Mouse (Mus musculus): ENCODE results near the gene Vsig2. TPM values are rescaled to one million over a fixed set of nuclear protein-coding genes. Genes with fewer than 3 reads are reported as not detected.

Vsig2 gene
- polyA plus RNA-seq (2015; fragmentation: Nextera tagmentation; extraction: Ambion mirVana): 0.92 and 1.1 TPM in 2 replicates

DNA sequence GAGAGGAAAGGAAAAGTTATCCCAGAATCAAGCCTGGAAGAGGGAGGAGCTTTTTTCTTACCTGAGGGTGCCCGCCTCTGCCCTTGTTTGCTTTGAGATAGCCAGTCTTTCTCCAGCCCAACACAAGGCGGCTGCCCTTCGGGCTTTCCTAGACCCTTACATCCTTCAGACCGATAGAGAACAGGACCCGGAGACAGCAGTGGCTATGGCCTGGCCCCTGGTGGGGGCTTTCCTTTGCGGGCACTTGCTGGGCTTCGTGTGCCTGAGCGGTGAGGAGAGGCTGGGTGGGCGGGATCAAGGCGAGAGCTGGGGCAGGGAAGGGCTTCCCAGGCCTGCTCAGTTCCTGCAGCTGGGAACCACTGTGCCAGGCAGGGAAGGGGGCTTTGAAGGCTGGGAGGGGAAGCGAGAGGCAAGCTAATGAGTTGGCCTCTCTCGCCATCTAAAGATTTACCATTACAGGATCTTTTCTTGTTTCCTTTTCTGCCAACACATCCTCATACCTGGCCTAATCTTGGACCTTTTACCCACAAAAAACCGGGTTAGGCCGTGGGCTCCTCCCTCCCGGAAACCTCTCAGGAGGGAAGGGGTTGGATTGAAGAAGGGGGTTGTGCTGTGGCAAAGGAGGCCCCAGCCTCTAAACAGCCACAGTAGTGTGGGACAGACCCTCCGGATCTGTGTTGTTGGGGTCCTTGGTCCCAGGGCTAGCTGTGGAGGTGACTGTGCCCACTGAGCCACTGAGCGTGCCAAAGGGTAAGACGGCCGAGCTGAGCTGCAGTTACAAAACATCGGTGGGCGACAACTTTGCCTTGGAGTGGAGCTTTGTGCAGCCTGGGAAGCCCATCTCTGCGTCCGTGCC lies at the start of gene Vsig2:
Gene Vsig2, plus strand, starts transcription at position 86 of the 856 bp plus-strand sequence.
- Histone ChIP-seq H3K27ac (ENCODE audit: low read depth, low read length) (no peak within 1 kb of the TSS), H3K27me3 (replicated peaks; ENCODE audit: control insufficient read depth, insufficient read depth, low read length) (peaks cover under 1% of the 10 kb centered on the region; the same call in 1 of the 2 replicates), H3K9me3 (ENCODE audit: control insufficient read depth, low read length) (no peaks in the 10 kb centered on the region), H3K4me3 (ENCODE audit: low read length) (no peak within 1 kb of the TSS), H3K36me3 (ENCODE audit: control insufficient read depth, insufficient read depth, low read length) (peaks cover 2% of the 10 kb centered on the region; the same call in 1 of the 2 replicates), H3K4me2 (ENCODE audit: low read length) (no peak within 1 kb of the TSS), H3K4me1 (ENCODE audit: control insufficient read depth, insufficient read depth, low read depth, low read length) (no peaks in the 10 kb centered on the region; the same call in 1 of the 2 replicates), H3K9ac (ENCODE audit: low read depth, low read length) (no peak within 1 kb of the TSS)
- WGBS: 52% methylated on average over 23 of the region's 23 CpGs
- no peak for ATAC-seq

DNA sequence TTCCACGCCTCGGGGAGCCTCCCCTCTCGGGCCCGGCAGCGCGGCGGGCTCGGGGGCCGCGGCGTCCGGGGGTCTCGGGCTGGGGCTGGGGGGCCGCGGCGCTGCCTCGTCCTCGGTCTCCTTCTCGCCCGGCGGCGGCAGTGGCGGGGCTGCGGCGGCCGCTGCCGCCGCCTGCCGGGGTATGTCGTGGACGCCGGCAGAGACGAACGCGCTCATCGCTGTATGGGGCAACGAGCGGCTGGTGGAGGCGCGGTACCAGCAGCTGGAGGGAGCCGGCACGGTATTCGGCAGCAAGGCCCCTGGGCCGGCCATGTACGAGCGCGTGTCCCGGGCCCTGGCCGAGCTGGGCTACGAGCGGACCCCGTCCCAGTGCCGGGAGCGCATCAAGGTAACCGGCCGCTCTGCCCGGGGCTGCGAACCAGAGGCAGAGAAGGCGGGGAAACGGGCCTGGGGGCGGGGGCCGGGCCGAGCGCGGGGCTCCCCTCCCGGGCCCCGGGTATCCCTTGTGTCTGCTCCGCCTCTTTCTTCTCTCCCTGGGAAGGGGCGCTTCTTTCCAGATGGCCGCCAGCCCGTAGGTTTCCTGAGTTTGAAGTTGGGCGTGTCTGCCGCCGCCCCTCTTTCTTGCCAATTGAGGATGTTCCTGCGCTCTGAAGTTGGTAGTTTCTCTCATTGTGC lies 49.5 kb upstream of the Vsig2 start:
- H3K27ac ChIP-seq (ENCODE audit: low read depth, low read length): peak overlapping the region; percentile 100
- H3K4me3 ChIP-seq (ENCODE audit: low read length): peak overlapping the region; percentile 97
- ATAC-seq: peak; percentile 77
- no peaks in the 10 kb centered on the region for H3K36me3 ChIP-seq (ENCODE audit: control insufficient read depth, insufficient read depth, low read length)
- peaks cover 17% of the 10 kb centered on the region for H3K4me1 ChIP-seq (ENCODE audit: control insufficient read depth, insufficient read depth, low read depth, low read length)
- 0% methylated on average over 59 of the region's 75 CpGs for WGBS
- no peaks in the 10 kb centered on the region for H3K27me3 ChIP-seq (replicated peaks; ENCODE audit: control insufficient read depth, insufficient read depth, low read length)
- H3K4me2 ChIP-seq (ENCODE audit: low read length): peak overlapping the region; percentile 96
- H3K9ac ChIP-seq (ENCODE audit: low read depth, low read length): peak overlapping the region; percentile 97
- H3K9me3 ChIP-seq (ENCODE audit: control insufficient read depth, low read length): no peaks in the 10 kb centered on the region

GRCm38 (mm10) chr9:37495761-37496160 lies 43.3 kb upstream of the Vsig2 start:
- Histone ChIP-seq H3K27me3 (replicated peaks; ENCODE audit: control insufficient read depth, insufficient read depth, low read length) (no peaks in the 10 kb centered on the region), H3K4me3 (ENCODE audit: low read length) (no peak overlapping the region), H3K4me2 (ENCODE audit: low read length) (no peak overlapping the region), H3K9ac (ENCODE audit: low read depth, low read length) (no peak overlapping the region), H3K36me3 (ENCODE audit: control insufficient read depth, insufficient read depth, low read length) (0 out of 2 replicates have a peak, but pooled peaks cover 2% of the 10 kb centered on the region), H3K27ac (ENCODE audit: low read depth, low read length) (no peak overlapping the region), H3K4me1 (ENCODE audit: control insufficient read depth, insufficient read depth, low read depth, low read length) (peaks cover 5% of the 10 kb centered on the region), H3K9me3 (ENCODE audit: control insufficient read depth, low read length) (no peaks in the 10 kb centered on the region)
- no peak for ATAC-seq
- 76% methylated on average over 3 of the region's 3 CpGs for WGBS

DNA sequence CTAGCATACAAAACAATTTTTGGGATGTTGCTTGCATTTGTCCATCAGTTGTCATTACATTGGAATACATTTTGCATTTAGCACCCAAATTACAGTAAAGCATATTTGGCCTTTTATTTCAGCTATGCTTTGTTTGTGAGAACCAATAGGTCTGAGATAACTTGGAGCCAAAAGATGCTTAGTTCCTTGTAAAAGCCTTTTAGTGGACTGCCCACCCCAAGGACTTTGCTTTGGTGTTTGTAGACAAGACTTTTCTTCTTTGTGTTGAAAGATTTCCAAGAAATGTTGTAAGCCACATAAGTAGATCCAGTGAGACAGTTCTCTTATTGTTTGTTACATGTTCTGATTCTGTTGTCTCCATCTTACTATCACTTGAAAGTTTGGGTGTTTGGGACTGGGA lies 42.7 kb upstream of the Vsig2 start:
- H3K27me3 ChIP-seq (replicated peaks; ENCODE audit: control insufficient read depth, insufficient read depth, low read length): no peaks in the 10 kb centered on the region
- peaks cover 2% of the 10 kb centered on the region; the same call in 1 of the 2 replicates for H3K4me1 ChIP-seq (ENCODE audit: control insufficient read depth, insufficient read depth, low read depth, low read length)
- no peak overlapping the region for H3K27ac ChIP-seq (ENCODE audit: low read depth, low read length)
- no peak for ATAC-seq
- 0 out of 2 replicates have a peak, but pooled peaks cover 2% of the 10 kb centered on the region for H3K36me3 ChIP-seq (ENCODE audit: control insufficient read depth, insufficient read depth, low read length)
- no peaks in the 10 kb centered on the region for H3K9me3 ChIP-seq (ENCODE audit: control insufficient read depth, low read length)
- no peak overlapping the region for H3K4me2 ChIP-seq (ENCODE audit: low read length)
- H3K4me3 ChIP-seq (ENCODE audit: low read length): no peak overlapping the region
- no peak overlapping the region for H3K9ac ChIP-seq (ENCODE audit: low read depth, low read length)

DNA sequence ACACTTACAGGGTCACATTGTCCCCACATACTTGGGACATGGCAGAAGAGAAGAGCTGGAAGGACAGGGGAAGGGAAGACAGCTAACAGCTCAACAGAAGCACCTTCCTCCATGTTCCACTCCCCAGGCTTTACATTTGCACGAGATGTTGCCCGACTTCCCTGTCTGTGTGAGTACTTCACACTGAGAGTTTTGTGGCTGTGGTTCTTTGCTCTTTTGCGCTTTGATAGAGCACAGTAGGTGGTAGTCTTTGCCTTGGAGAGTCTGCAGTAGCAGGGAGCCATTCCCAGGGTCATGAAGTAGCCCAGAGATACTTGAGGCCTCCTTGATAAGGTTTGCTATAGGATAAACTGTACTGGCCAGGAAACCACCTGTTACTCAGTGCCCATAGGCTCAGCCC lies 38.9 kb upstream of the Vsig2 start:
- no peak for ATAC-seq
- Histone ChIP-seq H3K9me3 (ENCODE audit: control insufficient read depth, low read length) (no peaks in the 10 kb centered on the region), H3K4me2 (ENCODE audit: low read length) (no peak overlapping the region), H3K27me3 (replicated peaks; ENCODE audit: control insufficient read depth, insufficient read depth, low read length) (no peaks in the 10 kb centered on the region), H3K9ac (ENCODE audit: low read depth, low read length) (no peak overlapping the region), H3K4me3 (ENCODE audit: low read length) (no peak overlapping the region), H3K36me3 (ENCODE audit: control insufficient read depth, insufficient read depth, low read length) (0 out of 2 replicates have a peak, but pooled peaks cover 2% of the 10 kb centered on the region), H3K27ac (ENCODE audit: low read depth, low read length) (no peak overlapping the region), H3K4me1 (ENCODE audit: control insufficient read depth, insufficient read depth, low read depth, low read length) (no peaks in the 10 kb centered on the region)
- WGBS: 72% methylated on average over 3 of the region's 3 CpGs

DNA sequence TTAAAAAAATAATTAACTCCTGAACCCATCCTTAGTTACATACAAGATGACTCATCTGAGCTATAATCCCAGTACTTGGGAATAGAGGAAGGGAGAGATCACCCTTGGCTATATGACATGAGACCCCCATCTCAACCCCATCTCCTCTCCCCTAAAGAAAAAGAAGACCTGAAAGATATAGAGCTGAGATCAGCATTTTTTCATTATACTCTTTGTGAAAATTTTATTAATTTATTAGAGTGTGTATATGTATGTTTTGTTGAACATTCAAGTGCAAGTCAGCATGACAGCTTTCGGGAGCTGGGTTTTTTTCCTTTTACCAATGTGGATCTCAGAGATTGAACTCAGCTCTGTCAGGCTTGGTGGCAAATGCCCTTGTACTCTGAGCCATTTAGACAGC lies 37.9 kb upstream of the Vsig2 start:
- H3K4me2 ChIP-seq (ENCODE audit: low read length): no peak overlapping the region
- H3K36me3 ChIP-seq (ENCODE audit: control insufficient read depth, insufficient read depth, low read length): no peaks in the 10 kb centered on the region
- 93% methylated on average over 1 of the region's 1 CpGs for WGBS
- no peak overlapping the region for H3K9ac ChIP-seq (ENCODE audit: low read depth, low read length)
- H3K9me3 ChIP-seq (ENCODE audit: control insufficient read depth, low read length): no peaks in the 10 kb centered on the region
- H3K27me3 ChIP-seq (replicated peaks; ENCODE audit: control insufficient read depth, insufficient read depth, low read length): no peaks in the 10 kb centered on the region
- H3K4me3 ChIP-seq (ENCODE audit: low read length): no peak overlapping the region
- H3K27ac ChIP-seq (ENCODE audit: low read depth, low read length): no peak overlapping the region
- H3K4me1 ChIP-seq (ENCODE audit: control insufficient read depth, insufficient read depth, low read depth, low read length): no peaks in the 10 kb centered on the region
- no peak for ATAC-seq

- no peak overlapping the region for H3K27ac ChIP-seq (ENCODE audit: low read depth, low read length)
- no peak for ATAC-seq
- no peaks in the 10 kb centered on the region for H3K4me1 ChIP-seq (ENCODE audit: control insufficient read depth, insufficient read depth, low read depth, low read length)
- no peak overlapping the region for H3K4me2 ChIP-seq (ENCODE audit: low read length)
- no peaks in the 10 kb centered on the region for H3K36me3 ChIP-seq (ENCODE audit: control insufficient read depth, insufficient read depth, low read length)
- no peak overlapping the region for H3K9ac ChIP-seq (ENCODE audit: low read depth, low read length)
- H3K27me3 ChIP-seq (replicated peaks; ENCODE audit: control insufficient read depth, insufficient read depth, low read length): no peaks in the 10 kb centered on the region
- H3K4me3 ChIP-seq (ENCODE audit: low read length): no peak overlapping the region
- no peaks in the 10 kb centered on the region for H3K9me3 ChIP-seq (ENCODE audit: control insufficient read depth, low read length)
Observed at GRCm38 (mm10) chr9:37504348-37504747, 34.7 kb upstream of the Vsig2 start.

GRCm38 (mm10) chr9:37506023-37506422 lies 33.0 kb upstream of the Vsig2 start:
- Histone ChIP-seq H3K27me3 (replicated peaks; ENCODE audit: control insufficient read depth, insufficient read depth, low read length) (no peaks in the 10 kb centered on the region), H3K27ac (ENCODE audit: low read depth, low read length) (no peak overlapping the region), H3K4me3 (ENCODE audit: low read length) (no peak overlapping the region), H3K36me3 (ENCODE audit: control insufficient read depth, insufficient read depth, low read length) (no peaks in the 10 kb centered on the region), H3K9ac (ENCODE audit: low read depth, low read length) (no peak overlapping the region), H3K9me3 (ENCODE audit: control insufficient read depth, low read length) (no peaks in the 10 kb centered on the region), H3K4me2 (ENCODE audit: low read length) (no peak overlapping the region), H3K4me1 (ENCODE audit: control insufficient read depth, insufficient read depth, low read depth, low read length) (no peaks in the 10 kb centered on the region)
- no peak for ATAC-seq
- 84% methylated on average over 1 of the region's 1 CpGs for WGBS

- Histone ChIP-seq H3K9me3 (ENCODE audit: control insufficient read depth, low read length) (no peaks in the 10 kb centered on the region), H3K36me3 (ENCODE audit: control insufficient read depth, insufficient read depth, low read length) (no peaks in the 10 kb centered on the region), H3K27me3 (replicated peaks; ENCODE audit: control insufficient read depth, insufficient read depth, low read length) (no peaks in the 10 kb centered on the region), H3K4me3 (ENCODE audit: low read length) (no peak overlapping the region), H3K4me1 (ENCODE audit: control insufficient read depth, insufficient read depth, low read depth, low read length) (no peaks in the 10 kb centered on the region), H3K9ac (ENCODE audit: low read depth, low read length) (no peak overlapping the region), H3K4me2 (ENCODE audit: low read length) (no peak overlapping the region), H3K27ac (ENCODE audit: low read depth, low read length) (no peak overlapping the region)
- 98% methylated on average over 2 of the region's 2 CpGs for WGBS
- no peak for ATAC-seq
Observed at GRCm38 (mm10) chr9:37512097-37512496, 27.0 kb upstream of the Vsig2 start.

All from hindbrain, embryonic 16.5 days (tissue).